Mouse (Mus musculus): Measurements from ENCODE around the gene Dnase1l3. TPM values are rescaled to one million over a fixed set of nuclear protein-coding genes. Genes with fewer than 3 reads are reported as not detected.
A peak's percentile ranks its signal among the peaks of the same experiment; 100 is the strongest.

Gene Dnase1l3
- polyA plus RNA-seq, 2 experiments: 0.68 to 2.1 TPM

DNA sequence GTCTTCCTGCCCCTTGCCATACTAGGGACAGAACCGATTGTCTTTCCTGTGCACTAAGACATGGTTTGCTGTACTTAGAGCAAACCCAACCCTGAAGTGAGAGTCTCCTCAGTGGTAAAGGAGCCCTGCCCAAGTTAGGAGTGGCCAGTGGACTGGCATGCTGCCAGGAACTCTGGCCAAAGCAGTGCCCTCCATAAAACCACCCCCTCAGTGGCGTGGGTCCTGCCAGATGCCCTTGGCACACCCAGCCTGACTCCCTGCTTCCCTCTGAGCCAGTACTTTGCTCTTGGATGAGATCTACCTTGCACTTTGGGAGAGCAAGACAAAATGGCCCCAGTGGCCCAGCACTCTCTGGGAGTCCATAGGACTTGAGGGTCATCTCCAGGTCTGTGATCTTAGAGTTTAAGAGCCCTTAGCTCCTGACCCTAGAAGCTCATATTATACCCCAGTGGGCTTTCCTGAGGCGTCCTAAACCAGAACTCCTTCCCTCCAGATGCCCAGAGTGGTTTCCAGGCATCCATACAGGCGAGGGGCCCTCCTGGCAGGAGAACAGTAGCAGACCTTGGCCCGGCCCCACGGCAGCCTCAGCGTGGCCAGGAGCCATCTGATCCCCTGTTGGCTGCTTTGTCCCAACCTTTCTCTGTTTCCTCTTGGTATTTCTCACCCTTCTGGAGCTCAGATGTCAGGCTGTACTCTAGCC is 51.1 kb downstream of the Dnase1l3 start:
- TF ChIP-seq CTCF (IDR thresholded peaks at IDR 0.05; ENCODE audit: low read depth) (no peak), EP300 (IDR thresholded peaks at IDR 0.05; ENCODE audit: low read depth) (no peak)
- no peaks in the 10 kb centered on the region for H3K27me3 ChIP-seq (ENCODE audit: control insufficient read depth, insufficient read depth, low read length)
- no peak for DNase-seq (ENCODE audit: low read depth in 3 of 3, low spot score in 3 of 3)
- 59% methylated on average over 7 of the region's 7 CpGs for WGBS (ENCODE audit: insufficient replicate concordance)
- no peak overlapping the region for H3K4me2 ChIP-seq (ENCODE audit: low read depth)
- H3K4me3 ChIP-seq (ENCODE audit: insufficient read depth in 1 of 2, low read depth in 2 of 2, low read length in 2 of 2): no peak overlapping the region
- H3K36me3 ChIP-seq (replicated peaks; ENCODE audit: control insufficient read depth, insufficient read depth, low read depth): no peaks in the 10 kb centered on the region; the same call in 1 of the 2 replicates
- no peak overlapping the region for H3K27ac ChIP-seq
- H3K4me1 ChIP-seq (replicated peaks; ENCODE audit: control insufficient read depth in 2 of 2, insufficient read depth in 2 of 2, low read length in 1 of 2): no peaks in the 10 kb centered on the region
- no peak for ATAC-seq (ENCODE audit: insufficient read depth)
- no peak overlapping the region for H3K9ac ChIP-seq (replicated peaks)
- no peaks in the 10 kb centered on the region for H3K9me3 ChIP-seq (ENCODE audit: control insufficient read depth, low read length)

DNA sequence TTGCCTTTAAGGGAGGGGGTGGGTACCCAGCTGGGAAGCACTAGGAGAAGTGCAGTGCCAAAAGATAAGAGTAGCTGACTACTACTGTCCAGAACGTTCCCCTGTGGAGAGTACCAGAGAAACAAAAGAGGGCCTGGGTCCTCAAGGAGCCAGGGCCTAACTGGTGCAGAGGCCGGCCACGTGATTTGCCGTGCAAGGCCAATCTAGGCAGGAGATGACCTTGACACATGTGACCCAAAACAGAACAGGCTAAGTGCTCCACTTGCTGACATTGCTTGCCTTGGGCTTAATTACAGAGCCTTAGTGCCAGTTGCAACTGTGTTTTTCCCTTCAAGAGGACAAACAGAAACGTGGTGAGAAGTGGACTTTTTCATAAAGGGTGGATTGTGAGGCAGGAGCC is 53.0 kb downstream of the Dnase1l3 start:
- no peak overlapping the region for H3K27ac ChIP-seq
- no peak overlapping the region for H3K4me3 ChIP-seq (ENCODE audit: insufficient read depth in 1 of 2, low read depth in 2 of 2, low read length in 2 of 2)
- DNase-seq (ENCODE audit: low read depth in 3 of 3, low spot score in 3 of 3) (no peak), ATAC-seq (ENCODE audit: insufficient read depth) (no peak)
- no peaks in the 10 kb centered on the region for H3K9me3 ChIP-seq (ENCODE audit: control insufficient read depth, low read length)
- WGBS (ENCODE audit: insufficient replicate concordance): 55% methylated on average over 5 of the region's 5 CpGs
- H3K4me1 ChIP-seq (replicated peaks; ENCODE audit: control insufficient read depth in 2 of 2, insufficient read depth in 2 of 2, low read length in 1 of 2): no peaks in the 10 kb centered on the region; a peak in 1 of 4 replicates
- no peaks in the 10 kb centered on the region; the same call in 1 of the 2 replicates for H3K36me3 ChIP-seq (replicated peaks; ENCODE audit: control insufficient read depth, insufficient read depth, low read depth)
- no peaks in the 10 kb centered on the region for H3K27me3 ChIP-seq (ENCODE audit: control insufficient read depth, insufficient read depth, low read length)
- no peak overlapping the region for H3K4me2 ChIP-seq (ENCODE audit: low read depth)
- H3K9ac ChIP-seq (replicated peaks): no peak overlapping the region
- no peak for TF ChIP-seq CTCF (IDR thresholded peaks at IDR 0.05; ENCODE audit: low read depth)
- TF ChIP-seq EP300 (IDR thresholded peaks at IDR 0.05; ENCODE audit: low read depth): no peak

DNA sequence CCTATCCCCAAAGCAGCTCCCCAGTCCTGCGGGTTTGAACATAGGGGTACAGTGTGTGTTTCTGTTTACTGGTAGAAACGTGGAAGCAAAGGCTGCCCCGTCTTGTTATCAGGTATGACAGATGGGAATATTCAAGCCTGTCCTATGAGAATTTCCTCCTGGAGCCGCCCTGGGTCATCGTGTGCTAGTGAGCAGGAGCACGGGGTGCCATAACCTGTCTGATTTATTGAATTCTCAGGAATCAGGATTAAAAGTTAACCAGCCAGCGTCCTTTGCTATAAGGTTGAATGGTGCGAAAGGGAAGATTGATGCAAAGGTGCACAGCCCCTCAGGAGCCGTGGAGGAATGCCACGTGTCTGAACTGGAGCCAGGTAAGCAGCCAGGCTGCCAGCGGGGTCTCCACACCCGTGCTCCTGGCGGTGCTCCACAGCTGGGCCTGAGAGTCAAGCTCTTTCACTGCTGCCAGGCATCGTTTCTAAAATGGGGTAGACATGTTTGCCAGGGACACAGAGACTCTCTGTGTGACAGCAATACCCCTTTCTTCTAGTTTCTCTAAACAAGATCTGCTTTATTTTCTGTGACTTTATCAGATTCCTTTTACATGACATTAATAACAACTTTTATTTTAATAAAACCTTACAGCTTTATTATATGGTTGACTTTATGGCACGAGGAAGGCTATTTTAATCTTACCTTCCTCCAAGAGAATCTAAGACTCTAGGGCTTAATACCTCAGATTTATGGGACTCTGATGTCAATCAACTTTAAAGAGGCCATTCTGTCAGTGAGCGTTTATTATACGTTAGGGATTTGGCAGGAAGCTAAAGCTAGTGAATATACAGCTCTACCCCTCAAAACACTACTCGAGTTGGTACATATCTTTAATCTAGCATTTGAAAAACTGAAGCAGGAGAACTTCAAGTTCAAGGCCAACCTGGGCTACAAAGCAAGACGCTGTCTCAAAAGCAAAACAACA is 55.3 kb downstream of the Dnase1l3 start:
- no peaks in the 10 kb centered on the region; the same call in 1 of the 2 replicates for H3K36me3 ChIP-seq (replicated peaks; ENCODE audit: control insufficient read depth, insufficient read depth, low read depth)
- H3K9ac ChIP-seq (replicated peaks): no peak overlapping the region
- no peak for TF ChIP-seq CTCF (IDR thresholded peaks at IDR 0.05; ENCODE audit: low read depth)
- no peak for TF ChIP-seq EP300 (IDR thresholded peaks at IDR 0.05; ENCODE audit: low read depth)
- H3K4me3 ChIP-seq (ENCODE audit: insufficient read depth in 1 of 2, low read depth in 2 of 2, low read length in 2 of 2): no peak overlapping the region
- no peaks in the 10 kb centered on the region; a peak in 1 of 4 replicates for H3K4me1 ChIP-seq (replicated peaks; ENCODE audit: control insufficient read depth in 2 of 2, insufficient read depth in 2 of 2, low read length in 1 of 2)
- 63% methylated on average over 19 of the region's 19 CpGs for WGBS (ENCODE audit: insufficient replicate concordance)
- ATAC-seq (ENCODE audit: insufficient read depth) (no peak), DNase-seq (ENCODE audit: low read depth in 3 of 3, low spot score in 3 of 3) (no peak)
- no peak overlapping the region for H3K4me2 ChIP-seq (ENCODE audit: low read depth)
- H3K9me3 ChIP-seq (ENCODE audit: control insufficient read depth, low read length): no peaks in the 10 kb centered on the region
- no peak overlapping the region for H3K27ac ChIP-seq
- H3K27me3 ChIP-seq (ENCODE audit: control insufficient read depth, insufficient read depth, low read length): no peaks in the 10 kb centered on the region

DNA sequence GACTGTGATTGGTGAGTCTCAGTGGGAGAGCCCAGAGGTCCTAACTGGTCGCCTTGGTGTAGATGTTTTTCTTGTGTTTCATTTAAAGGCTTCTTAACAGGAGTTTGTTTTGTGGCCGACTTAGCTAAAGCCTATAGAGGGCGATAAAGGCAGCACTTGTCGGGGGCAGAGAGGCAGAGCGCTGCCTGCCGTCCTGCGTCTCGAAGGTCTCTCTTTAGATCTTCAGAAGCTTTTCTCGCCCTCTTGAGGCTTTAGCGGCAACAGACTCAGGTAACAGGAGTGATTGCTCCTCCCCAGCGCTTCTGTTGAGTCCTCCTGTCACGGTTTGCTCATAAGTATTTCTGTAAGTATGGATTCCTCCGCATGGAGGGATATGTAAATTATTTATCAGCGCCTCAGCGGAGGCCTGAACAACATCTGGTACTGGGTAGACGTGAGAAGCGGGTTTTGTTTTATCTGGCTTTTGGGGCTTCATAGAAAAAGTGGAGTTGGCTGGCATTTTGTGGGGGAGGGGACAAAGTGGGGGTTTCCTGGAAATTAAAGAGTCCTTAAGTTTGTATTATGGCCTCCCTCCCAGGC is 57.2 kb downstream of the Dnase1l3 start:
- peaks cover 0 to 3% of the 10 kb centered on the region in 2 experiments; a peak in 2 of 4 replicates for H3K4me1 ChIP-seq (replicated peaks; ENCODE audit: control insufficient read depth in 2 of 2, insufficient read depth in 2 of 2, low read length in 1 of 2)
- no peaks in the 10 kb centered on the region for H3K27me3 ChIP-seq (ENCODE audit: control insufficient read depth, insufficient read depth, low read length)
- H3K4me2 ChIP-seq (ENCODE audit: low read depth): no peak overlapping the region
- WGBS (ENCODE audit: insufficient replicate concordance): 33% methylated on average over 17 of the region's 17 CpGs
- ATAC-seq (ENCODE audit: insufficient read depth) (no peak), DNase-seq (ENCODE audit: low read depth in 3 of 3, low spot score in 3 of 3) (no peak)
- H3K27ac ChIP-seq: no peak overlapping the region
- H3K4me3 ChIP-seq (ENCODE audit: insufficient read depth in 1 of 2, low read depth in 2 of 2, low read length in 2 of 2): no peak overlapping the region
- no peaks in the 10 kb centered on the region for H3K9me3 ChIP-seq (ENCODE audit: control insufficient read depth, low read length)
- H3K36me3 ChIP-seq (replicated peaks; ENCODE audit: control insufficient read depth, insufficient read depth, low read depth): no peaks in the 10 kb centered on the region
- no peak overlapping the region for H3K9ac ChIP-seq (replicated peaks)
- TF ChIP-seq CTCF (IDR thresholded peaks at IDR 0.05; ENCODE audit: low read depth): peak; percentile 48
- no peak for TF ChIP-seq EP300 (IDR thresholded peaks at IDR 0.05; ENCODE audit: low read depth)
